Mouse (Mus musculus) liver, adult 2 months (tissue): ENCODE data around the gene Znfx1. TPM values are rescaled to one million over a fixed set of nuclear protein-coding genes. Genes with fewer than 3 reads are reported as not detected.

ENCODE experiments used
- DNase-seq: peaks from one replicate; pipeline ENCODE4 v3.0.0-alpha.2; 2011; ENCODE audit warnings: low read depth, low spot score; ENCODE audit errors: extremely low read depth
- H3K27ac ChIP-seq: fragments of 200-500 bp; replicated peaks from 2 replicates; pipeline ENCODE4 v1.5.1; 2012; ENCODE audit warnings: low read depth, mild to moderate bottlenecking, control low read depth, inconsistent platforms, low read length; ENCODE audit not compliant: insufficient read depth
- H3K27me3 ChIP-seq: fragments of 200-500 bp; 2 replicates; pipeline ENCODE4 v1.6.1; 2012; ENCODE audit warnings: mild to moderate bottlenecking, moderate library complexity, low read length, inconsistent platforms; ENCODE audit not compliant: control insufficient read depth, insufficient read depth
- H3K36me3 ChIP-seq: fragments of 200-500 bp; 2 replicates; pipeline ENCODE4 v1.6.1; 2012; ENCODE audit warnings: low read length, inconsistent platforms; ENCODE audit not compliant: control insufficient read depth, insufficient read depth
- H3K4me1 ChIP-seq: fragments of 200-500 bp; 2 replicates; pipeline ENCODE4 v1.6.1; 2011; ENCODE audit warnings: low read length; ENCODE audit not compliant: control insufficient read depth, insufficient read depth
- H3K4me3 ChIP-seq: fragments of 200-500 bp; 2 replicates; pipeline ENCODE4 v1.5.1; 2011; ENCODE audit warnings: low read depth, mild to moderate bottlenecking, control low read depth, low read length, moderate library complexity; ENCODE audit not compliant: insufficient read depth
- H3K79me2 ChIP-seq: fragments of 200-500 bp; 2 replicates; pipeline ENCODE4 v1.6.1; 2012; ENCODE audit warnings: inconsistent platforms, mild to moderate bottlenecking, low read length, moderate library complexity; ENCODE audit not compliant: control insufficient read depth, insufficient read depth
- H3K9ac ChIP-seq: fragments of 200-500 bp; 2 replicates; pipeline ENCODE4 v1.6.1; 2012; ENCODE audit warnings: low read depth, mild to moderate bottlenecking, control low read depth, inconsistent platforms, low read length
- CTCF ChIP-seq: fragments of 200-500 bp; IDR thresholded peaks from 2 replicates; pipeline ENCODE4 v1.5.1; 2011; ENCODE audit warnings: low read depth, low read length, control low read depth
- POLR2A ChIP-seq: fragments of 200-500 bp; IDR thresholded peaks from 2 replicates; pipeline ENCODE4 v1.6.1; 2011; ENCODE audit warnings: low read length, control low read depth; ENCODE audit not compliant: insufficient read depth; ENCODE audit errors: extremely low read depth
- WGBS: fragments of 180-500 bp; shearing (Covaris S2); methylation state at CpG from one replicate; pipeline ENCODE4 v1.1.7; 2018; 5-methylcytosine and 5-hydroxymethylcytosine counted together
- polyA plus RNA-seq: library from polyadenylated mRNA; depleted of rRNA; stranded (reverse); fragments of >200 nt; gene quantifications from 2 replicates; pipeline ENCODE4 v1.2.3, GENCODE M21; 2012
- total RNA-seq: library from RNA; depleted of rRNA; stranded (reverse); fragments of >200 nt; gene quantifications from 2 replicates; pipeline ENCODE4 v1.2.3, GENCODE M21; 2014

The Znfx1 gene
- total and polyA plus RNA-seq, 2 experiments = 21.6 to 23.3 TPM

DNA sequence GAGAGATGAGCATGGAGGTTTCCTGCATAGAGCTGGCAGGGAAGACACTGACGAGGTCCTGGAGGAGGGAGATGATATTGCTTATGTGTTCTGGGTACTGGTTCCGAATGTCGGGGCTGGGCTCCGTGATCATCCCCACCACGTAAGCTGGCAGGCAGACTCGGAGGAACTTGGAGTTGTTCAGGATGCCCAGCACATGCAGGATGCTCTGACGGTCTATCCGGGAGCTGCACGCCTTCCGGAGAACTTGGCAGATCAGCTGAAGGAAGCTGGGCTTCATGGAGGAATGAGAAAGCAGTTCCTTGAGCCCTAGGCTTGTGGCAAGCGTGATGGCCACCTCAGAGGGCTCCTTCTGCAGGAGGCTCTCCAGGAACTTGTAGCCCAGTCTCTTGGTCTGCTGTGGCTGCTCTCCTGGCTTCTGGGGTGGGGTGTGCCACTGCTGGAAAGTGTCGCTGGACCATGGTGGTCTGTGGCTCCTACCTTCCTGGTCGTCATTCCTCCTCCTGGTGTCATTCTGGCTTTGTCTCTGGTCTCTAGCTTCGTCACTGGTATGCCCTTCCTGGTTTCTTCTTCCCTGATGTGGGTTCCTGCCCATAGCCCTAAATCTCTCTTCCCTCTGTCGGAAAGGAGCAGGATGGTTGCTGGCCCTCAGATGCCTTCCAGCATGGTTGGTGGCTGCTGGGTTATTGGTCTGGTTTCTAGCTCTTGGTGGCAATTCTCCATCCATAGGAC is 6.4 kb downstream of the Znfx1 start:
- DNase-seq = no peak
- Histone ChIP-seq H3K9ac (no peak overlapping the region), H3K4me3 (no peak overlapping the region), H3K4me1 (peaks cover 14% of the 10 kb centered on the region), H3K79me2 (peaks cover 18% of the 10 kb centered on the region; the same call in 1 of the 2 replicates), H3K27ac (no peak overlapping the region), H3K36me3 (peaks cover 37% of the 10 kb centered on the region), H3K27me3 (no peaks in the 10 kb centered on the region)
- TF ChIP-seq POLR2A (no peak), CTCF (no peak)
- 81% methylated on average over 15 of the region's 15 CpGs for WGBS

GRCm38 (mm10) chr2:167055386-167055785 is 7.4 kb downstream of the Znfx1 start:
- Histone ChIP-seq H3K79me2 (peaks cover 21% of the 10 kb centered on the region; the same call in 1 of the 2 replicates), H3K36me3 (peaks cover 40% of the 10 kb centered on the region), H3K27ac (no peak overlapping the region; the same call in 1 of the 2 replicates), H3K4me3 (no peak overlapping the region), H3K27me3 (no peaks in the 10 kb centered on the region), H3K4me1 (peaks cover 7% of the 10 kb centered on the region), H3K9ac (no peak overlapping the region)
- 61% methylated on average over 15 of the region's 15 CpGs for WGBS
- peak; percentile 24 for DNase-seq
- TF ChIP-seq CTCF (no peak), POLR2A (no peak)

- Histone ChIP-seq H3K79me2 (peaks cover 21% of the 10 kb centered on the region; the same call in 1 of the 2 replicates), H3K4me3 (no peak overlapping the region), H3K27me3 (no peaks in the 10 kb centered on the region), H3K9ac (no peak overlapping the region), H3K27ac (no peak overlapping the region), H3K36me3 (peaks cover 48% of the 10 kb centered on the region), H3K4me1 (peaks cover 2% of the 10 kb centered on the region)
- TF ChIP-seq POLR2A (no peak), CTCF (no peak)
- 79% methylated on average over 9 of the region's 9 CpGs for WGBS
- DNase-seq = no peak
Measured at GRCm38 (mm10) chr2:167053127-167053844, 9.5 kb downstream of the Znfx1 start.

- H3K4me1 ChIP-seq = no peaks in the 10 kb centered on the region; the same call in 1 of the 2 replicates
- no peak overlapping the region for H3K27ac ChIP-seq
- H3K36me3 ChIP-seq = peaks cover 56% of the 10 kb centered on the region
- no peaks in the 10 kb centered on the region for H3K27me3 ChIP-seq
- H3K9ac ChIP-seq = no peak overlapping the region
- DNase-seq = no peak
- no peak overlapping the region for H3K4me3 ChIP-seq
- H3K79me2 ChIP-seq = peaks cover 7% of the 10 kb centered on the region; the same call in 1 of the 2 replicates
- WGBS = 92% methylated on average over 8 of the region's 8 CpGs
- no peak for TF ChIP-seq CTCF
- TF ChIP-seq POLR2A = no peak
Measured at GRCm38 (mm10) chr2:167048698-167049358, 14.0 kb downstream of the Znfx1 start.

DNA sequence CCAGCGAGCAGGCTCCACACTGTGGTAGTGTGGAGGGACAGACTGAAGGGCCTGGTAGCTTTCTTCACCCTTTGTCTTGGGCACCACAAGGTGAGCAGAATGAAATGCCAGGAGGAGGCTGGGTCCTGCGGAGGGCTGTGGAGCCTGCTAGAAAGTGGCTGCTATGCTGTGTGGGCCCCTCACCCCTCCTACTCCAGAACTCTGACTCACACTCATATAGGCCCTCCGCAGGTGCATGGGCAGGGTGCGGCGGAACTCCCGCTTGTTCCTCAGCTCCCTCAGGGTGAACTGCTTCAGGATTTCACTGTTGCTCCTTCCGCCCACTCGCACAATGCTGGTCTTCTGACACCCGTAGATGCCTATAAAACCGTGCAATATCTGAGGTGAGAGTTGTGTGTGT is 14.6 kb downstream of the Znfx1 start:
- Histone ChIP-seq H3K4me1 (no peaks in the 10 kb centered on the region; the same call in 1 of the 2 replicates), H3K27ac (no peak overlapping the region), H3K4me3 (no peak overlapping the region), H3K9ac (no peak overlapping the region), H3K27me3 (no peaks in the 10 kb centered on the region), H3K79me2 (peaks cover 3% of the 10 kb centered on the region; the same call in 1 of the 2 replicates), H3K36me3 (peaks cover 55% of the 10 kb centered on the region)
- no peak for DNase-seq
- 93% methylated on average over 10 of the region's 10 CpGs for whole genome bisulfite sequencing
- no peak for TF ChIP-seq POLR2A
- TF ChIP-seq CTCF = no peak
